ENCODE assay signal across 11 mouse cellular contexts in genomic region chr5:118436474-118437306, GRCm38 (mm10).
A peak's percentile ranks its signal among the peaks of the same experiment; 100 is the strongest.
DNase-seq lines count a peak whose midpoint lies in the region; ATAC-seq and TF ChIP-seq lines count a peak whose summit lies in the region.
"Had no signal": no experiment of that assay in that cellular context is flagged by ENCODE, and none has a peak within 500 bp of the region (broad histone marks: within the 10 kb centered on the region; RNA-seq: fewer than 3 reads in every experiment).

No protein-coding gene starts in this region.

- H3K36me3 ChIP-seq in heart, embryonic 16.5 days (ENCODE audit: control insufficient read depth, insufficient read depth) = no peaks in the 10 kb centered on the region
- H3K36me3 ChIP-seq in neural tube, embryonic 12.5 days = no peaks in the 10 kb centered on the region
- H3K36me3 ChIP-seq in neural tube, embryonic 15.5 days = no peaks in the 10 kb centered on the region
- H3K36me3 ChIP-seq in limb, embryonic 15.5 days = no peaks in the 10 kb centered on the region
- H3K36me3 ChIP-seq in stomach, postnatal 0 days (ENCODE audit: control insufficient read depth, insufficient read depth, low read length) = no peaks in the 10 kb centered on the region

- no peak for TF ChIP-seq CTCF in stomach, postnatal 0 days (IDR thresholded peaks at IDR 0.05; ENCODE audit: low read depth)

- no peak overlapping the region for H3K9ac ChIP-seq in heart, embryonic 16.5 days (ENCODE audit: low read length)
- H3K9ac ChIP-seq in neural tube, embryonic 12.5 days = no peak overlapping the region
- H3K9ac ChIP-seq in neural tube, embryonic 15.5 days (replicated peaks) = no peak overlapping the region
- H3K9ac ChIP-seq in limb, embryonic 15.5 days = no peak overlapping the region
- no peak overlapping the region for H3K9ac ChIP-seq in stomach, postnatal 0 days (ENCODE audit: low read length)

- peak overlapping the region; percentile 13; the same call in 1 of the 2 replicates for H3K4me2 ChIP-seq in heart, embryonic 16.5 days (ENCODE audit: low read depth, low read length)
- peak overlapping the region; percentile 26 for H3K4me2 ChIP-seq in neural tube, embryonic 12.5 days (replicated peaks)
- H3K4me2 ChIP-seq in neural tube, embryonic 15.5 days = no peak overlapping the region
- 0 out of 2 replicates have a peak overlapping the region, but pooled peaks have one; percentile 10 for H3K4me2 ChIP-seq in limb, embryonic 15.5 days
- H3K4me2 ChIP-seq in stomach, postnatal 0 days (replicated peaks; ENCODE audit: low read depth) = no peak overlapping the region

- intact Hi-C loops in heart, postnatal 14 days (cut with DNase I) = no loop called here

- no peak for TF ChIP-seq EP300 in stomach, postnatal 0 days (optimal IDR thresholded peaks at IDR 0.05)

- no peak overlapping the region for H3K27ac ChIP-seq in heart, embryonic 16.5 days (ENCODE audit: low read length)
- no peak overlapping the region for H3K27ac ChIP-seq in neural tube, embryonic 12.5 days
- no peak overlapping the region for H3K27ac ChIP-seq in neural tube, embryonic 15.5 days (replicated peaks)
- H3K27ac ChIP-seq in limb, embryonic 15.5 days = no peak overlapping the region
- no peak overlapping the region for H3K27ac ChIP-seq in stomach, postnatal 0 days (replicated peaks)

- H3K27me3 ChIP-seq in heart, embryonic 16.5 days (ENCODE audit: control insufficient read depth, insufficient read depth, low read length) = peaks cover 9% of the 10 kb centered on the region
- peaks cover 31% of the 10 kb centered on the region for H3K27me3 ChIP-seq in neural tube, embryonic 12.5 days (replicated peaks)
- H3K27me3 ChIP-seq in neural tube, embryonic 15.5 days (replicated peaks) = peaks cover 19% of the 10 kb centered on the region
- H3K27me3 ChIP-seq in limb, embryonic 15.5 days = 0 out of 2 replicates have a peak, but pooled peaks cover 7% of the 10 kb centered on the region
- no peaks in the 10 kb centered on the region for H3K27me3 ChIP-seq in stomach, postnatal 0 days (ENCODE audit: control insufficient read depth, insufficient read depth, low read length)

- no peak overlapping the region for H3K4me3 ChIP-seq in heart, embryonic 16.5 days (ENCODE audit: low read length)
- no peak overlapping the region for H3K4me3 ChIP-seq in neural tube, embryonic 12.5 days
- no peak overlapping the region for H3K4me3 ChIP-seq in neural tube, embryonic 15.5 days (replicated peaks)
- H3K4me3 ChIP-seq in limb, embryonic 15.5 days = no peak overlapping the region
- H3K4me3 ChIP-seq in stomach, postnatal 0 days (ENCODE audit: low read depth, low read length) = no peak overlapping the region
- H3K4me3 ChIP-seq: erythroblast, embryonic 14.5 days had no signal

- 21% methylated on average over 22 of the region's 22 CpGs for WGBS in heart, embryonic 16.5 days
- WGBS in neural tube, embryonic 12.5 days = 10% methylated on average over 22 of the region's 22 CpGs
- WGBS in neural tube, embryonic 15.5 days = 14% methylated on average over 22 of the region's 22 CpGs
- 16% methylated on average over 22 of the region's 22 CpGs for WGBS in limb, embryonic 15.5 days
- 32% methylated on average over 22 of the region's 22 CpGs for WGBS in stomach, postnatal 0 days

- peaks cover 10% of the 10 kb centered on the region for H3K4me1 ChIP-seq in heart, embryonic 16.5 days (ENCODE audit: control insufficient read depth, insufficient read depth, low read length)
- peaks cover 16% of the 10 kb centered on the region for H3K4me1 ChIP-seq in neural tube, embryonic 12.5 days
- peaks cover 15% of the 10 kb centered on the region for H3K4me1 ChIP-seq in neural tube, embryonic 15.5 days
- H3K4me1 ChIP-seq in limb, embryonic 15.5 days = peaks cover 30% of the 10 kb centered on the region
- 0 out of 2 replicates have a peak, but pooled peaks cover 2% of the 10 kb centered on the region for H3K4me1 ChIP-seq in stomach, postnatal 0 days (replicated peaks; ENCODE audit: control insufficient read depth, insufficient read depth)

- H3K9me3 ChIP-seq in heart, embryonic 16.5 days (replicated peaks; ENCODE audit: control insufficient read depth, low read length) = 0 out of 2 replicates have a peak, but pooled peaks cover 3% of the 10 kb centered on the region
- H3K9me3 ChIP-seq in neural tube, embryonic 12.5 days = no peaks in the 10 kb centered on the region
- H3K9me3 ChIP-seq in neural tube, embryonic 15.5 days (replicated peaks) = no peaks in the 10 kb centered on the region
- H3K9me3 ChIP-seq in limb, embryonic 15.5 days = no peaks in the 10 kb centered on the region
- no peaks in the 10 kb centered on the region for H3K9me3 ChIP-seq in stomach, postnatal 0 days (ENCODE audit: control insufficient read depth, low read length)

- DNase-seq in heart, postnatal 14 days = no peak
- peak; percentile 35 for DNase-seq in stomach, postnatal 0 days (ENCODE audit: low spot score)
- DNase-seq in layer of hippocampus, postnatal 10 days (ENCODE audit: low spot score in 2 of 2) = no peak
- DNase-seq: adrenal gland, adult 2 months; cerebellum, adult 11 months had no signal

- no peak for ATAC-seq in heart, embryonic 16.5 days (replicated peaks; ENCODE audit: extremely low read depth, insufficient read depth, low FRiP score)
- ATAC-seq in neural tube, embryonic 12.5 days (ENCODE audit: low FRiP score, low read depth) = no peak
- ATAC-seq in neural tube, embryonic 15.5 days (ENCODE audit: low FRiP score) = no peak
- ATAC-seq in limb, embryonic 15.5 days (ENCODE audit: insufficient number of reproducible peaks, low FRiP score, low TSS enrichment, low read depth) = no peak
- peak; percentile 41; the same call in 1 of the 2 replicates for ATAC-seq in stomach, postnatal 0 days (ENCODE audit: low FRiP score, low TSS enrichment)
- ATAC-seq in CD4-positive, CD25-positive, alpha-beta regulatory T cell, adult 4 months = no peak

Comparison
In these comparisons a context has a peak if more than half of its experiments do, and no peak if none do; other contexts are left out.
1. H3K4me2 ChIP-seq: peak in heart, embryonic 16.5 days (single experiment), neural tube, embryonic 12.5 days (single experiment) and limb, embryonic 15.5 days (single experiment); none in neural tube, embryonic 15.5 days (single experiment) and stomach, postnatal 0 days (single experiment).